Mouse (Mus musculus) MEL (cell line): ENCODE measurements around the gene Rab22a.

Source experiments
- CTCF ChIP-seq, 3 experiments: IDR thresholded peaks in 2 of 3; conservative IDR thresholded peaks in 1 of 3; 2 replicates each; pipeline ENCODE4 v1.5.1; 2011 to 2012; ENCODE audit warnings: low read length in 3 of 3, low read depth in 2 of 3, mild to moderate bottlenecking in 2 of 3, improper control_type of control experiment in 1 of 3, inconsistent platforms in 1 of 3, mixed read lengths in 1 of 3, moderate library complexity in 1 of 3; ENCODE audit not compliant: control insufficient read depth in 1 of 3, insufficient read depth in 1 of 3, poor library complexity in 1 of 3, severe bottlenecking in 1 of 3
- HCFC1 ChIP-seq: IDR thresholded peaks from 2 replicates; pipeline ENCODE4 v1.6.1; 2012; ENCODE audit warnings: low read depth, mild to moderate bottlenecking, inconsistent platforms, low read length, improper control_type of control experiment, moderate library complexity
- MAX ChIP-seq: IDR thresholded peaks from 2 replicates; pipeline ENCODE4 v1.6.1; 2011; ENCODE audit warnings: low read length, improper control_type of control experiment
- MEF2A ChIP-seq: IDR thresholded peaks from 2 replicates; pipeline ENCODE4 v1.6.1; 2014; ENCODE audit warnings: low read depth, mild to moderate bottlenecking, inconsistent platforms, low read length, improper control_type of control experiment; ENCODE audit not compliant: poor library complexity, insufficient replicate concordance, severe bottlenecking; ENCODE audit errors: extremely low read depth
- POLR2A ChIP-seq, 2 experiments: IDR thresholded peaks; 2 replicates each; pipeline ENCODE4 v1.6.1; 2011 to 2012; ENCODE audit warnings: low read length in 2 of 2, mild to moderate bottlenecking in 2 of 2, control low read depth in 1 of 2, improper control_type of control experiment in 1 of 2, low read depth in 1 of 2, moderate library complexity in 1 of 2; ENCODE audit not compliant: control insufficient read depth in 1 of 2, insufficient read depth in 1 of 2, poor library complexity in 1 of 2
- ZKSCAN1 ChIP-seq: IDR thresholded peaks from 2 replicates; pipeline ENCODE4 v1.6.1; 2012; ENCODE audit warnings: low read depth, mild to moderate bottlenecking, inconsistent platforms, low read length, improper control_type of control experiment, moderate library complexity

GRCm38 (mm10) chr2:173682773-173683172, 23.2 kb downstream of the Rab22a start:
- TF ChIP-seq HCFC1, result no peak
- TF ChIP-seq CTCF (IDR thresholded peaks at IDR 0.05 in 2 of 3, conservative IDR thresholded peaks at IDR 0.05 in 1 of 3; ENCODE audit: control insufficient read depth in 1 of 3, insufficient read depth in 1 of 3, low read depth in 2 of 3, low read length in 3 of 3, poor library complexity in 1 of 3, severe bottlenecking in 1 of 3), result no peak
- no peak for TF ChIP-seq POLR2A (IDR thresholded peaks at IDR 0.05; ENCODE audit: control insufficient read depth in 1 of 2, insufficient read depth in 1 of 2, low read depth in 1 of 2, low read length in 2 of 2, poor library complexity in 1 of 2)
- no peak for TF ChIP-seq MEF2A
- TF ChIP-seq MAX, result no peak
- TF ChIP-seq ZKSCAN1, result no peak
